16 mouse cellular contexts compared by ENCODE assay signal in genomic region chr5:77098874-77099273, GRCm38 (mm10). TPM values are rescaled to one million over a fixed set of nuclear protein-coding genes. Genes with fewer than 3 reads are reported as not detected.
"Had no signal": no experiment of that assay in that cellular context is flagged by ENCODE, and none has a peak within 500 bp of the region (broad histone marks: within the 10 kb centered on the region; RNA-seq: fewer than 3 reads in every experiment).

No protein-coding gene starts in this region.

- DNase-seq: kidney, adult 8-10 months; kidney, postnatal 10 days; kidney, postnatal 36 days; layer of hippocampus, postnatal 36 days; thymus, adult 2 months; thymus, postnatal 14 days; thymus, postnatal 4 days had no signal

- ATAC-seq: liver, embryonic 12.5 days; midbrain, embryonic 15.5 days had no signal

- H3K27ac ChIP-seq: kidney, embryonic 15.5 days; left cerebral cortex, adult 2 months; liver, embryonic 12.5 days; liver, embryonic 15.5 days; lung, embryonic 15.5 days; macrophage; midbrain, embryonic 12.5 days; midbrain, embryonic 15.5 days; stomach, postnatal 0 days had no signal

- H3K4me2 ChIP-seq: kidney, embryonic 15.5 days; liver, embryonic 12.5 days; liver, embryonic 15.5 days; lung, embryonic 15.5 days; midbrain, embryonic 12.5 days; midbrain, embryonic 15.5 days had no signal

- H3K27me3 ChIP-seq: lung, embryonic 15.5 days had no signal

- H3K9me3 ChIP-seq: kidney, embryonic 15.5 days; liver, embryonic 12.5 days; liver, embryonic 15.5 days; lung, embryonic 15.5 days; midbrain, embryonic 12.5 days; midbrain, embryonic 15.5 days had no signal

- H3K9ac ChIP-seq: kidney, embryonic 15.5 days; liver, embryonic 12.5 days; liver, embryonic 15.5 days; lung, embryonic 15.5 days; midbrain, embryonic 12.5 days; midbrain, embryonic 15.5 days had no signal

- H3K4me3 ChIP-seq: kidney, embryonic 15.5 days; left cerebral cortex, adult 2 months; liver, embryonic 12.5 days; liver, embryonic 15.5 days; lung, embryonic 15.5 days; midbrain, embryonic 12.5 days; midbrain, embryonic 15.5 days had no signal

- H3K36me3 ChIP-seq: kidney, embryonic 15.5 days; liver, embryonic 12.5 days; liver, embryonic 15.5 days; lung, embryonic 15.5 days; midbrain, embryonic 12.5 days; midbrain, embryonic 15.5 days had no signal

RNA-seq across cellular contexts. Expression of gene Hopx, which starts 16.0 kb away (rescaled TPM):
- polyA plus RNA-seq: liver, embryonic 12.5 days; midbrain, embryonic 12.5 days had no signal
